Mouse (Mus musculus) myocyte (in vitro differentiated cells): ENCODE measurements at regions not wholly inside any gene's neighbourhood (a gene's known extent, or its start where the extent isn't known, plus 50 kb on each side); places are given as distances from the start of the nearest gene placed in this dataset.

Experiments
- E2F4 ChIP-seq: IDR thresholded peaks from one replicate; pipeline ENCODE4 v1.6.1; 2011; ENCODE audit warnings: mild to moderate bottlenecking, control low read depth, moderate library complexity; ENCODE audit not compliant: insufficient read depth
- POLR2A ChIP-seq: IDR thresholded peaks from one replicate; pipeline ENCODE4 v1.6.1; 2011; ENCODE audit warnings: low read depth, mild to moderate bottlenecking, control low read depth, moderate library complexity; ENCODE audit not compliant: insufficient read length
- REST ChIP-seq: IDR thresholded peaks from one replicate; pipeline ENCODE4 v1.6.1; 2011; ENCODE audit warnings: mild to moderate bottlenecking, control low read depth, moderate library complexity; ENCODE audit not compliant: insufficient read depth, insufficient read length

GRCm38 (mm10) chr5:132850770-132851169 lies 307.6 kb upstream of the Auts2 start:
- no peak for TF ChIP-seq REST
- TF ChIP-seq POLR2A = no peak
- TF ChIP-seq E2F4 = no peak
